Mouse (Mus musculus): ENCODE results near the gene Man2a1. TPM values are rescaled to one million over a fixed set of nuclear protein-coding genes. Genes with fewer than 3 reads are reported as not detected.
A peak's percentile ranks its signal among the peaks of the same experiment; 100 is the strongest.

Man2a1 gene
- polyA plus RNA-seq, 1 experiment: 28.4 TPM

DNA sequence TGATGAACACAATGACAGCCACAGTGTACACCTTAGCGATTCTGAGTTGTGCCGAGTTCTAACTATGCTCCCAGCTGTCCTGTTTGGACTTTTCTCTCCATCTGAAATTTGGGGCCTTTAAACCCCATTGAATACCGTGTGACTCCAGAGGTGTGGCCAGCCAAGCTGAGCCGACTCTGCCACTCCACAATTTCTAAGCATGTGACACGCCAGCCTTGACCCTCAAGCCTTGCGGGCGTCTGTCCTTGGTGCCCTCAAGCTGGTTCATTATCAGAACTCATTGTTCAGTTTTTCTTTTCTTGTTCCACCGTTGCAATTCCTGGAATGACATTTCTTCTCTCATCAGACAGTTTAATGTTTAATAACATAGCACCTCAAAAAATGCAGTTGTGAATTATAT is 98.0 kb downstream of the Man2a1 start:
- no peak for TF ChIP-seq CTCF (IDR thresholded peaks at IDR 0.05; ENCODE audit: control insufficient read depth, insufficient read depth, insufficient replicate concordance, low read depth, low read length)
- TF ChIP-seq POLR2A (IDR thresholded peaks at IDR 0.05; ENCODE audit: control insufficient read depth, low read depth, low read length): no peak
- Histone ChIP-seq H3K27me3 (ENCODE audit: control insufficient read depth, insufficient read depth, low read length) (no peaks in the 10 kb centered on the region), H3K36me3 (ENCODE audit: control insufficient read depth, insufficient read depth, low read length) (no peaks in the 10 kb centered on the region), H3K4me1 (ENCODE audit: control insufficient read depth, insufficient read depth, low read length) (no peaks in the 10 kb centered on the region), H3K4me3 (ENCODE audit: control insufficient read depth, low read depth, low read length) (no peak overlapping the region), H3K27ac (ENCODE audit: control insufficient read depth, insufficient read depth, low read depth, low read length) (no peak overlapping the region)

DNA sequence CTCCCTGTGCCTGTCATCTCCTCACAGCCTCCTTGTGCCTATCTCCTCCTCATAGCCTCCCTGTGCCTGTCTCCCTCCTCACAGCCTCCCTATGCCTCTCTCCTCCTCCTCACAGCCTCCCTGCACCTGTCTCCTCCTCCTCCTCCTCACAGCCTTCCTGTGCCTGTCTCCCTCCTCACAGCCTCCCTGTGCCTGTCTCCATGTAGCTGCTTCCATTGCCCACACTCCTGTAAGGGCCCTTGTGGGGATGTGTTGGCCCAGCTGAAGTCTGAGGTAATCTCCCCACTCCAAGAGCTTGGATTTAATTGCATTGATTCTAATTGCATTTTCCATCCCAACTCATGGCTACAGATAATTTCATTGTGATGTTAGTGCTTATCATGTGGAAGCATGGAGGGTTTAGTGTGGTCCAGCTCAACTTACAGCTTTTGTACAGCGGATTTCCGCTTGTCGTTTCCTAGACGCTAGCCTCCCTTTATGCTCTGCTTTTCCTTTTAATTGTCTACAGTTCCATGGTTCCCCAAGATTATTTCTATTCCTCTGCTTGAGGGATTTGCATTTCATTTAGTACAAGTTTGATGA is 103.2 kb downstream of the Man2a1 start:
- Histone ChIP-seq H3K36me3 (ENCODE audit: control insufficient read depth, insufficient read depth, low read length) (no peaks in the 10 kb centered on the region), H3K27ac (ENCODE audit: control insufficient read depth, insufficient read depth, low read depth, low read length) (no peak overlapping the region), H3K4me3 (ENCODE audit: control insufficient read depth, low read depth, low read length) (no peak overlapping the region), H3K4me1 (ENCODE audit: control insufficient read depth, insufficient read depth, low read length) (no peaks in the 10 kb centered on the region), H3K27me3 (ENCODE audit: control insufficient read depth, insufficient read depth, low read length) (no peaks in the 10 kb centered on the region)
- TF ChIP-seq POLR2A (IDR thresholded peaks at IDR 0.05; ENCODE audit: control insufficient read depth, low read depth, low read length) (no peak), CTCF (IDR thresholded peaks at IDR 0.05; ENCODE audit: control insufficient read depth, insufficient read depth, insufficient replicate concordance, low read depth, low read length) (no peak)

DNA sequence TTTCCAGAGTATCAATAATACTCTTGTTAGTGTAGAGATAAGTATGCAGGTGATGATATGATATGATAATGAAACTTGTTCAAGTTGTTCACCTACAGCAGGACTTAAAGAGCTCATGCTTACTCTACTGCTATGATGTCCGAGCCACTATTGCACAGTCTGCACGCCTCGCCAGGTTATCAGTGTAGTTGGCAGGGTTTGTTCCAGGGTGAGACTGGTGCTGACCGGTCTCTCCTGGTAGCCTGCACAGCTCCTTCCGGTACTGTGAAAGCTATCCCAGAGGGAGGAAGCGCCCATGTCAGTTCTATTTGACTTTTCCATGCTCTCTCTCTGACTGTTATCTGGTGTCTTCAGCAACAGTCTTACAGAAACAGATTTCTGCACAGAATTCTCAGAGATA is 107.0 kb downstream of the Man2a1 start:
- H3K4me3 ChIP-seq (ENCODE audit: control insufficient read depth, low read depth, low read length): peak overlapping the region; percentile 66
- H3K36me3 ChIP-seq (ENCODE audit: control insufficient read depth, insufficient read depth, low read length): no peaks in the 10 kb centered on the region
- no peak overlapping the region for H3K27ac ChIP-seq (ENCODE audit: control insufficient read depth, insufficient read depth, low read depth, low read length)
- H3K4me1 ChIP-seq (ENCODE audit: control insufficient read depth, insufficient read depth, low read length): no peaks in the 10 kb centered on the region
- H3K27me3 ChIP-seq (ENCODE audit: control insufficient read depth, insufficient read depth, low read length): no peaks in the 10 kb centered on the region
- TF ChIP-seq POLR2A (IDR thresholded peaks at IDR 0.05; ENCODE audit: control insufficient read depth, low read depth, low read length): no peak
- TF ChIP-seq CTCF (IDR thresholded peaks at IDR 0.05; ENCODE audit: control insufficient read depth, insufficient read depth, insufficient replicate concordance, low read depth, low read length): no peak

DNA sequence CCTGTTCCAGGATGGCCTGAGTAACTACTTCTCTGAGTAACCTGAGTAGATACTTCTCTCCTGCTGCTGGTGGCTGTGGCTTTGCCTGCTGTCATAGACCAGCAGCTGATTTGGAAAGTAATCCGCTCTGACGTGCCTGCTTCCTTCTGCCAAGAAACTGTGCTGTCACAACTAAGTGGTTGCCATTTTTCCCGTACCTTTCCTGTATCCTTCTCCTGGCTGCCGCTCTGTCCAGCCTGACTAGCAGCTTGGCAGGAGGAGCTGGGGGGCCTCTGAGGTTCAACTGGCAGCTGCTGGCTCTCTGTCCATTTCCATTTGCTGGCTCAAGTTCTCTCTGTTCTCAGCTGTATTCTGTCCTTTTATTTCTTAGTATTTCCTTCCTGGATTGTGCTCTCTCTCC is 115.8 kb downstream of the Man2a1 start:
- H3K4me1 ChIP-seq (ENCODE audit: control insufficient read depth, insufficient read depth, low read length): no peaks in the 10 kb centered on the region
- no peak for TF ChIP-seq POLR2A (IDR thresholded peaks at IDR 0.05; ENCODE audit: control insufficient read depth, low read depth, low read length)
- no peak for TF ChIP-seq CTCF (IDR thresholded peaks at IDR 0.05; ENCODE audit: control insufficient read depth, insufficient read depth, insufficient replicate concordance, low read depth, low read length)
- H3K36me3 ChIP-seq (ENCODE audit: control insufficient read depth, insufficient read depth, low read length): no peaks in the 10 kb centered on the region
- no peak overlapping the region for H3K27ac ChIP-seq (ENCODE audit: control insufficient read depth, insufficient read depth, low read depth, low read length)
- no peaks in the 10 kb centered on the region for H3K27me3 ChIP-seq (ENCODE audit: control insufficient read depth, insufficient read depth, low read length)
- H3K4me3 ChIP-seq (ENCODE audit: control insufficient read depth, low read depth, low read length): no peak overlapping the region

DNA sequence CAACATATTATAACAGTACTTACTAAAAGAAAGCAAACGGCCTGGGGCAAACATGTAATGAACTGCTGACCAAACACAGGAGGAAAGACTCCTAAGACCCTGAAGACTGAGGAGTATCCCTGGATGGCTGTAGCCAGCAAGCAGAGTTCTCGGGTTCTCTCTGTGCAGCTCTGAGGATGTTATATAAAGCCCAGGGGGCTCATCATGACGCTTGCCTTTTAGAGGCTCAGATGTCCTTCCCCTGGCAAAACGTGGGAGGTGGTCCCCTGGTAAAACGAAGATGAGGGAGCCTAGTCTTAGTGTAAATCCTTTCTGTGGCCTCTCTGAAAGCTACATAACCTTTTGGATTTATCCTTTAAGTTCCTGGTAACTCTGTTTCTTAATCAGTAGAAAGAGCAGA is 119.2 kb downstream of the Man2a1 start:
- TF ChIP-seq POLR2A (IDR thresholded peaks at IDR 0.05; ENCODE audit: control insufficient read depth, low read depth, low read length) (no peak), CTCF (IDR thresholded peaks at IDR 0.05; ENCODE audit: control insufficient read depth, insufficient read depth, insufficient replicate concordance, low read depth, low read length) (no peak)
- no peaks in the 10 kb centered on the region for H3K36me3 ChIP-seq (ENCODE audit: control insufficient read depth, insufficient read depth, low read length)
- no peaks in the 10 kb centered on the region for H3K27me3 ChIP-seq (ENCODE audit: control insufficient read depth, insufficient read depth, low read length)
- H3K4me1 ChIP-seq (ENCODE audit: control insufficient read depth, insufficient read depth, low read length): no peaks in the 10 kb centered on the region
- H3K27ac ChIP-seq (ENCODE audit: control insufficient read depth, insufficient read depth, low read depth, low read length): no peak overlapping the region
- H3K4me3 ChIP-seq (ENCODE audit: control insufficient read depth, low read depth, low read length): no peak overlapping the region

DNA sequence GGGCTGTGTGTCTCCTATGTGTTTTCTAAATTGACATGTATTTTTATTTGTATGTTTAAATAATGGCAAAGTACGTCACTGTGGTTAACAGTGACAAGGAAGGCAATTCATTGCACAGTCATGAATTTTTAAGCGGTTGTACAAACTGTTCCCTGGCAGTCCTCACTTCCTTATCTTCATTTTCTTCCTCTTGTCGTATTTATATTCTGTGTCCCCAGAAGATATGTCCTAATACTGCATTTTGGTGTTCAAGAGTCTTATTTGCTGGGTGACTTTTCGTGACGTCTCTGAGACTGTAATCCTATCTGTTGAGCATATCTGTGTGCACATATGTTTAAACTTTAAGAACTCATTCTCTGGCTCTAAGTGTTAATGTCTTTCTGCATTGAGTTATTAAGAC is 120.6 kb downstream of the Man2a1 start:
- no peaks in the 10 kb centered on the region for H3K4me1 ChIP-seq (ENCODE audit: control insufficient read depth, insufficient read depth, low read length)
- H3K27ac ChIP-seq (ENCODE audit: control insufficient read depth, insufficient read depth, low read depth, low read length): no peak overlapping the region
- H3K36me3 ChIP-seq (ENCODE audit: control insufficient read depth, insufficient read depth, low read length): no peaks in the 10 kb centered on the region
- no peaks in the 10 kb centered on the region for H3K27me3 ChIP-seq (ENCODE audit: control insufficient read depth, insufficient read depth, low read length)
- H3K4me3 ChIP-seq (ENCODE audit: control insufficient read depth, low read depth, low read length): no peak overlapping the region
- TF ChIP-seq POLR2A (IDR thresholded peaks at IDR 0.05; ENCODE audit: control insufficient read depth, low read depth, low read length) (no peak), CTCF (IDR thresholded peaks at IDR 0.05; ENCODE audit: control insufficient read depth, insufficient read depth, insufficient replicate concordance, low read depth, low read length) (no peak)

DNA sequence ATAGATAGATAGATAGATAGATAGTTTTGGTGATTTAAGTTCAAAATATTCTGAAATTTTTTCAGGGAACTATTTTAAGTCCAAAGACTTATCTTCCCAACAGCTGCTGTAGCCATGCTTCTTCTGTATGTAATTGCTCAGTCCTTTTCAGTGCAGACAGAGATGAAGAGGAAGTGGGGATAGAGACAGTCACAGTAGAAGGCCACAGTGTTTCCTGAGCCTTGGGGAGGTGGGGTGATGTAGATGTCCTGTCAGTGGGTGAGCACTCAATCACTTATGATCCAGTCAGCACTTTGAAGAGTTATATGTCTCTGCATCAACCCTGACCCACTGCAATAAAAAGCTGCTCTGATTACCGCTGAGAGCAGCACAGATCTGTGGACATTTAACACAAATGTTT is 122.6 kb downstream of the Man2a1 start:
- H3K4me3 ChIP-seq (ENCODE audit: control insufficient read depth, low read depth, low read length): no peak overlapping the region
- no peak for TF ChIP-seq CTCF (IDR thresholded peaks at IDR 0.05; ENCODE audit: control insufficient read depth, insufficient read depth, insufficient replicate concordance, low read depth, low read length)
- no peak for TF ChIP-seq POLR2A (IDR thresholded peaks at IDR 0.05; ENCODE audit: control insufficient read depth, low read depth, low read length)
- no peaks in the 10 kb centered on the region for H3K36me3 ChIP-seq (ENCODE audit: control insufficient read depth, insufficient read depth, low read length)

DNA sequence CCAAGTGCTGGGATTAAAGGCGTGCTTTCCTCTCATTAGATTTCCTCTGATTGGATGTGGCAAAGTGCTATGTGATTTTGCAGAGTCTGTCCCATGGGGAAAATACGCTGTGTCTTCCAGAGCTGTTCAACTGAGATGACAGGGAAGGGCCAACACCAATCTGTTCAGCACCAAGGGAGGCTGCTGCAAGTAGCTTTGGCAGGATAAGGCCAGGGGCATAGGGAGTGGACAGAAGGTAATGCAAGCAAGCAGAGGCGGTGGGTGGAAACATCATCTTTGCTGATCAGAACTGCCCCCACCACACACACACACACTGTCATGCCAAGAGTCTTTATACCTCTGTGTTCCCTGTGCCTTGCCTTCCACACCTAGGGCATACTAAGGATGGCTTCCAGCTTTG is 124.7 kb downstream of the Man2a1 start:
- Histone ChIP-seq H3K27me3 (ENCODE audit: control insufficient read depth, insufficient read depth, low read length) (no peaks in the 10 kb centered on the region), H3K4me1 (ENCODE audit: control insufficient read depth, insufficient read depth, low read length) (no peaks in the 10 kb centered on the region), H3K4me3 (ENCODE audit: control insufficient read depth, low read depth, low read length) (no peak overlapping the region), H3K36me3 (ENCODE audit: control insufficient read depth, insufficient read depth, low read length) (no peaks in the 10 kb centered on the region), H3K27ac (ENCODE audit: control insufficient read depth, insufficient read depth, low read depth, low read length) (no peak overlapping the region)
- TF ChIP-seq POLR2A (IDR thresholded peaks at IDR 0.05; ENCODE audit: control insufficient read depth, low read depth, low read length) (no peak), CTCF (IDR thresholded peaks at IDR 0.05; ENCODE audit: control insufficient read depth, insufficient read depth, insufficient replicate concordance, low read depth, low read length) (no peak)

More for the DNA sequence above, 122.6 kb downstream of the Man2a1 start:
- Histone ChIP-seq H3K27me3 (ENCODE audit: control insufficient read depth, insufficient read depth, low read length) (no peaks in the 10 kb centered on the region), H3K4me1 (ENCODE audit: control insufficient read depth, insufficient read depth, low read length) (no peaks in the 10 kb centered on the region), H3K27ac (ENCODE audit: control insufficient read depth, insufficient read depth, low read depth, low read length) (no peak overlapping the region)

Data from testis, adult 2 months (tissue).